Mouse (Mus musculus): ENCODE measurements around the gene Tcp11.

DNA sequence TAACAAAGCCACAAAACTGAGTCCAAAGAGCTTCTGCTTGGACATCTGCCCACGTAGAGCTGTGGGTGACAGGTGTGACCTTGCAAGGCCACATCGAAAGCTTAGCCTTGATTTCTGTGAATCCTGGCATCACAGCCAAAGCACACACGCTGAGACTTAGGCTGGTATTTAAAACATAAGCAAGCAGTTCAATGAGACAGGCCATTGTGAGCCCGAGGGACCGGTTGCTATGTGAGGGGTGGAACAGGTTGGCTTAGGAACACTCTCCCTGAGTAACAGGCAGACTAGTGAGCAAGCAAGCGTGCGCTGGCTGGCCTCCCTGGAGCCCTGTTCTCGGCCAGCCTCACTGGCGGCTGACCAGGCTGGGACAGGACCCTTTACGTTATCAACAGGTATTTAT is 58.5 kb downstream of the Tcp11 start:
- no peak for TF ChIP-seq CTCF (IDR thresholded peaks at IDR 0.05; ENCODE audit: borderline replicate concordance, insufficient read depth, low read depth, low read length)
- TF ChIP-seq POLR2A (IDR thresholded peaks at IDR 0.05; ENCODE audit: borderline replicate concordance, insufficient read depth, low read length) = no peak

All from cerebellum, adult 2 months (tissue).